Mouse (Mus musculus) heart, embryonic 12.5 days (tissue): ENCODE measurements around the gene Clic1. TPM values are rescaled to one million over a fixed set of nuclear protein-coding genes. Genes with fewer than 3 reads are reported as not detected.
"Not testable (repeated sequence)": the region's sequence is repeated elsewhere in the genome, so short reads cannot be mapped to it uniquely, and the experiment has no call there.

Source experiments
- ATAC-seq: fragments of 200-750 bp; cut with Nextera tagmentation; 2 replicates; pipeline ENCODE4 v1.8.0; 2017; ENCODE audit warnings: moderate TSS enrichment, moderate library complexity; ENCODE audit not compliant: insufficient number of reproducible peaks, low FRiP score
- H3K27ac ChIP-seq: fragments of 300-500 bp; sonication (generic); 2 replicates; pipeline ENCODE4 v1.5.1; 2016; ENCODE audit warnings: mild to moderate bottlenecking, moderate library complexity; ENCODE audit not compliant: poor library complexity, severe bottlenecking
- H3K27me3 ChIP-seq: fragments of 300-500 bp; sonication (generic); replicated peaks from 2 replicates; pipeline ENCODE4 v1.6.1; 2016; ENCODE audit warnings: mild to moderate bottlenecking, moderate library complexity
- H3K36me3 ChIP-seq: fragments of 300-500 bp; sonication (generic); 2 replicates; pipeline ENCODE4 v1.6.1; 2016; ENCODE audit warnings: mild to moderate bottlenecking, moderate library complexity
- H3K4me1 ChIP-seq: fragments of 300-500 bp; sonication (generic); replicated peaks from 2 replicates; pipeline ENCODE4 v1.6.1; 2016; ENCODE audit warnings: mild to moderate bottlenecking
- H3K4me2 ChIP-seq: fragments of 300-500 bp; sonication (generic); 2 replicates; pipeline ENCODE4 v1.6.1; 2016; ENCODE audit warnings: mild to moderate bottlenecking, moderate library complexity
- H3K4me3 ChIP-seq: fragments of 300-500 bp; sonication (generic); 2 replicates; pipeline ENCODE4 v1.5.1; 2016; ENCODE audit warnings: mild to moderate bottlenecking
- H3K9ac ChIP-seq: fragments of 300-500 bp; sonication (generic); 2 replicates; pipeline ENCODE4 v1.6.1; 2016; ENCODE audit warnings: mild to moderate bottlenecking, moderate library complexity
- H3K9me3 ChIP-seq: fragments of 300-500 bp; sonication (generic); replicated peaks from 2 replicates; pipeline ENCODE4 v1.6.1; 2016; ENCODE audit warnings: mild to moderate bottlenecking, moderate library complexity
- WGBS: fragments of 180-500 bp; shearing (Covaris S2); methylation state at CpG from one replicate; pipeline ENCODE4 v1.1.7; 2016; 5-methylcytosine and 5-hydroxymethylcytosine counted together
- polyA plus RNA-seq: library from polyadenylated mRNA; unstranded; fragments of >200 nt; fragmentation: Nextera tagmentation; extraction: Ambion mirVana; gene quantifications from 2 replicates; pipeline ENCODE4 v1.2.1, GENCODE M21; 2016

The Clic1 gene
- polyA plus RNA-seq = 349 and 354 TPM in 2 replicates

- peak; percentile 37 for ATAC-seq
- WGBS = under 1% methylated on average over 11 of the region's 11 CpGs
- Histone ChIP-seq H3K9me3 (no peaks in the 10 kb centered on the region; the same call in 1 of the 2 replicates), H3K27me3 (no peaks in the 10 kb centered on the region), H3K36me3 (peaks cover 24% of the 10 kb centered on the region), H3K9ac (peak within 1 kb of the TSS; percentile 94), H3K27ac (peak within 1 kb of the TSS; percentile 99), H3K4me1 (peaks cover 57% of the 10 kb centered on the region), H3K4me2 (peak within 1 kb of the TSS; percentile 88), H3K4me3 (peak within 1 kb of the TSS; percentile 75)
Measured at GRCm38 (mm10) chr17:35049561-35050016, at the start of gene Clic1. TSS of gene Clic1 (plus strand) at chr17:35049966.

- Histone ChIP-seq H3K27ac (peak within 1 kb of the TSS; percentile 95), H3K9ac (peak within 1 kb of the TSS; percentile 96), H3K4me1 (peaks cover 46% of the 10 kb centered on the region), H3K27me3 (no peaks in the 10 kb centered on the region), H3K4me3 (peak within 1 kb of the TSS; percentile 79), H3K9me3 (no peaks in the 10 kb centered on the region), H3K4me2 (peak within 1 kb of the TSS; percentile 96), H3K36me3 (peaks cover 31% of the 10 kb centered on the region)
- under 1% methylated on average over 69 of the region's 83 CpGs for WGBS
- peak; percentile 89 for ATAC-seq
Measured at GRCm38 (mm10) chr17:35000717-35001451, 48.9 kb upstream of the Clic1 start, which contains the start of gene Vars. TSS of gene Vars (plus strand) at chr17:35000987.

- Histone ChIP-seq H3K9ac (peak overlapping the region; percentile 96), H3K36me3 (peaks cover 35% of the 10 kb centered on the region)
Measured at GRCm38 (mm10) chr17:35001452-35002152, 48.2 kb upstream of the Clic1 start.

DNA sequence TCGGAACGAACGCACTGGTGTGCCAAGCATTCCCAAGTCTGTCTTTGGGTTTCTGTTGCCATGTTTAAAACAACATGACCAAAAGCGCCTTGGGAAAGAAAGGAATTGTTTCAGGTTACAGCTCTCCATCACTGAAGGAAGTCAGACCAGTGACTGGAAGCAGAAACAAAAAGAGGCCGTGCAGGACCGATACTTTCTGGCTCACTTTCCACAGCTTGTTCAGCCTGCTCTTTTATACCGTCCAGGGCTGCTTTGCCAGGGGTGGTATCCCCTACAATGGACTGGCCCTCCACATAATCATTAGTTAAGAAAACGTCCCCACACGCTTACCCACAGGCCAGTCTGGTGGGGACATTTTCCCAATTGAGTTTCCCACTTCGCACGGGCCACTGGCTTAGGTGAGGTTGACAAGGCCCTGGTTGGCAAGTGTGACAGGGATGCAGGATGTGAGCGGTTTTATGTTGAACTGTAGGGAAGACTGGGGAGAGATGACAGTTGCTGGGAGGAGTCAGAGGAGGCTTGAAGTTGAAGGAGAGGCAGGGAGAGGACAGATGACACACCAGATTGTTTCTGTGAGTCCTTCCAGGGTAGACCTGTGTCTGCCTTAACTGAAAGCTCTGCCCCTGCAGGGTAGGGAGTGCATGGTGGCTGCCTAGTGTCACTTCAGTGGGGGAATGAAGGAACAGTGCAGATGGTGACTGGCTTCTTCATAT, 47.5 kb upstream of the Clic1 start:
- Histone ChIP-seq H3K4me2 (peak overlapping the region; percentile 96), H3K9me3 (no peaks in the 10 kb centered on the region), H3K9ac (peak overlapping the region; percentile 96), H3K27me3 (no peaks in the 10 kb centered on the region), H3K27ac (peak overlapping the region; percentile 95), H3K36me3 (peaks cover 40% of the 10 kb centered on the region), H3K4me3 (peak overlapping the region; percentile 79), H3K4me1 (peaks cover 38% of the 10 kb centered on the region)
- no peak for ATAC-seq
- WGBS = 10% methylated on average over 12 of the region's 12 CpGs

More at GRCm38 (mm10) chr17:35001452-35002152, 48.2 kb upstream of the Clic1 start:
- Histone ChIP-seq H3K27ac (peak overlapping the region; percentile 95), H3K27me3 (no peaks in the 10 kb centered on the region), H3K4me1 (peaks cover 41% of the 10 kb centered on the region), H3K9me3 (no peaks in the 10 kb centered on the region), H3K4me2 (peak overlapping the region; percentile 96), H3K4me3 (peak overlapping the region; percentile 79)
- peak; percentile 19; the same call in 1 of the 2 replicates for ATAC-seq
- under 1% methylated on average over 35 of the region's 35 CpGs for WGBS

DNA sequence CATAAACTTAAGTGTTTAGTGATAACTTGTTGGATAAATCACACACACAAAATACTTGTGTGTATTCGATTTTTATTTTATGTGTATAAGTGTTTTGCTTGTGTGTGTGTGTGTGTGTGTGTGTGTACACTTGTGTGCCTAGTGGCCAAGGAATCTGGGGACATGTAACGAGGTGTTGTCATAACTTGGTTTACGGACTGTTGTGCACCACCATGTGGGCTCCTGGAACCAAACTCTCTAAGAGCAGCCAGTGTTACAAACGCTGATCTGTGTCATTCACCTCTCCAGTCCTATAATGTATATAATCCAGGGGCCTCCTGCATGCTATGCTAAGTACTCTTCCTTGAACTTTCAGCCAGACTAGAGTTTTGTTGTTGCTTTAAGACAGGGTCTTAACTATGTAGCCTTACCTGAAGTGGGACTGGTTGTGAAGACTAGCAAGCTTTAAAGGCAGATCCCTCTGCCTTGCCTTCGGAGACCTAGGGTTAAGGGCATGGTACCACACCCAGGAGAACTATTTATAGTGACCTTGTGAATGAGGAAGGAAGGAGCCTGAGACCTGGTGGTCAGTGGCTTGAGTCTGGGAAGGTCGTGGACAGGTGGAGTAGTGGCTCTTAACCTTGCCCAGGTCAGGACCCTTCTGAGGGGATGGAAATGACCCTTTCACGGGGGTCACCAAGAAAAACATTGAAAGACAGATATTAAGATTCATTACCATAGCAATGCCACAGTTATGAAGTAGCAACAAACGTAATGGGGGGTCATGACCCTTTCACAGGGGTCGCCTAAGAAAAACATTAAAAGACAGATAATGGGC, 46.5 kb upstream of the Clic1 start:
- peak overlapping the region; percentile 96 for H3K4me2 ChIP-seq
- ATAC-seq = no peak
- H3K9ac ChIP-seq = no peak overlapping the region; the same call in 1 of the 2 replicates
- no peaks in the 10 kb centered on the region for H3K27me3 ChIP-seq
- no peaks in the 10 kb centered on the region for H3K9me3 ChIP-seq
- H3K4me3 ChIP-seq = peak overlapping the region; percentile 79; the same call in 1 of the 2 replicates
- peaks cover 35% of the 10 kb centered on the region for H3K4me1 ChIP-seq
- no peak overlapping the region for H3K27ac ChIP-seq
- 62% methylated on average over 9 of the region's 9 CpGs for WGBS
- H3K36me3 ChIP-seq = peaks cover 44% of the 10 kb centered on the region

- Histone ChIP-seq H3K4me3 (no peak overlapping the region), H3K9ac (no peak overlapping the region), H3K4me2 (no peak overlapping the region), H3K27ac (no peak overlapping the region), H3K27me3 (no peaks in the 10 kb centered on the region), H3K36me3 (peaks cover 50% of the 10 kb centered on the region), H3K9me3 (no peaks in the 10 kb centered on the region), H3K4me1 (peaks cover 26% of the 10 kb centered on the region)
- ATAC-seq = no peak
- 89% methylated on average over 17 of the region's 17 CpGs for WGBS
Measured at GRCm38 (mm10) chr17:35004075-35004717, 45.6 kb upstream of the Clic1 start.

DNA sequence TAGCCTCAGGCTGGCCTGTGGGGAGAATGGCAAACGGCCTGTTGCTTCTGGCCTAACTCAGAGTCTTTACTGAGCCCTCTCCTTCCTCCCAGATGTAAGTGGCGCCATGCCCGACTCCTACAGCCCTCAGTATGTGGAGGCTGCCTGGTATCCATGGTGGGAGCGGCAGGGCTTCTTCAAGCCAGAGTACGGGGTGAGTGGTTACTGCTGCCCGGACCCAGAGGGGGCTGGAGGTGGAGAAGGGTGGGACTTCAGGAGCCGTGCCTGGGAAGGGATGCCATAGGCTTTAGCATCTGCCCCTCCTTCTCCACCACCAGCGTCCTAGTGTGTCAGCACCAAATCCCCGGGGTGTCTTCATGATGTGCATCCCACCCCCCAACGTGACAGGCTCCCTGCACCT, 44.6 kb upstream of the Clic1 start:
- Histone ChIP-seq H3K27me3 (no peaks in the 10 kb centered on the region), H3K4me2 (no peak overlapping the region), H3K4me1 (peaks cover 17% of the 10 kb centered on the region), H3K36me3 (peaks cover 59% of the 10 kb centered on the region), H3K27ac (no peak overlapping the region), H3K9ac (no peak overlapping the region), H3K4me3 (0 out of 2 replicates have a peak overlapping the region, but pooled peaks have one; percentile 0), H3K9me3 (no peaks in the 10 kb centered on the region)
- WGBS = 91% methylated on average over 10 of the region's 10 CpGs
- ATAC-seq = no peak

DNA sequence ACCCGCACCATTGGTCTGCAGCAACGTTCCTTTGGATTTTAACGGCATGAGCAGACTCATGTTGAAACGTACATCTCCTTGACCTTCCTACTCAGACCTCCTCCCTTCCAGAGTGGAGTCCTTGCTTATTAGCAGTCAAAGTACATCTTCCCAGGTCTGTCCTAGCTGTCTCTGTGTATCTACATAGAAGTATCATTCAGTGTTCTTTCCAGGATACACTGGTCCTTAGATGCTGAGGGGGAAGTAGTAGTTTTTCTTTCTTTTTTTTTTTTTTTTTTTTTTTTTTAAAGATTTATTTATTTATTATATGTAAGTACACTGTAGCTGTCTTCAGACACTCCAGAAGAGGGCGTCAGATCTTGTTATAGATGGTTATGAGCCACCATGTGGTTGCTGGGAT, 43.9 kb upstream of the Clic1 start:
- not testable (repeated sequence) for H3K27ac ChIP-seq, H3K4me2 ChIP-seq, H3K27me3 ChIP-seq, H3K9ac ChIP-seq, H3K9me3 ChIP-seq, H3K4me3 ChIP-seq, ATAC-seq
- 93% methylated on average over 4 of the region's 5 CpGs for WGBS
- Histone ChIP-seq H3K36me3 (peaks cover 66% of the 10 kb centered on the region), H3K4me1 (peaks cover 17% of the 10 kb centered on the region)

- no peak overlapping the region for H3K27ac ChIP-seq
- peaks cover 12% of the 10 kb centered on the region for H3K4me1 ChIP-seq
- no peak for ATAC-seq
- H3K27me3 ChIP-seq = no peaks in the 10 kb centered on the region
- no peak overlapping the region for H3K4me3 ChIP-seq
- H3K9ac ChIP-seq = no peak overlapping the region
- H3K4me2 ChIP-seq = no peak overlapping the region
- H3K9me3 ChIP-seq = no peaks in the 10 kb centered on the region
- WGBS = 97% methylated on average over 7 of the region's 7 CpGs
- peaks cover 82% of the 10 kb centered on the region for H3K36me3 ChIP-seq
Measured at GRCm38 (mm10) chr17:35007387-35007991, 42.3 kb upstream of the Clic1 start.
